Mouse (Mus musculus): ENCODE measurements around the gene Dnah2.

GRCm38 (mm10) chr11:69579128-69580017 lies 30.5 kb upstream of the Dnah2 start:
- TF ChIP-seq CTCF (IDR thresholded peaks at IDR 0.05), result peak; percentile 100
- TF ChIP-seq EP300 (IDR thresholded peaks at IDR 0.05), result peak; percentile 58; the same call in 1 of the 2 replicates

All from lung, postnatal 0 days (tissue).